Mouse (Mus musculus): ENCODE results near the gene Rad51b.

Rad51b gene

DNA sequence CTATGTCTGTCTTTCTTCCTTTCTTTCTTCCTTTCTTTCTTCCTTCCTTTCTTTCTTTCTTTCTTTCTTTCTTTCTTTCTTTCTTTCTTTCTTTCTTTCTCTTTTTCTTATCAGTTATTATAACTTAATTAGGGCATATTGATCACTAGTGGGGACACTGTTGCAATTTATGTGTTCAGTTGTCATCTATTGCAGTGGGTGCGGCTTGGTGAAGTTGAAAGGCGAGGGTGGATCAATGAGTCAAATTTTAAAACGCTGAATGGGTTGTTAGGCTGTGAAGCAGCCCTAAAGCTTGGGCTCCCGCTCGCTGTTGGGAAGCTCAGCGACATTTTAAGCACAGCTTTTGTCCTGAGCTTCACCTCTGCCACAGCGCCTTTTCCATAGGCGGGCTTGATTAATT is 139.0 kb downstream of the Rad51b start:
- no peak for DNase-seq (ENCODE audit: low spot score in 2 of 2)

- no peak for DNase-seq (ENCODE audit: low spot score in 2 of 2)
Observed at GRCm38 (mm10) chr12:79436892-79437291, 139.8 kb downstream of the Rad51b start.

GRCm38 (mm10) chr12:79437572-79437971 is 140.5 kb downstream of the Rad51b start:
- no peak for DNase-seq (ENCODE audit: low spot score in 2 of 2)

DNA sequence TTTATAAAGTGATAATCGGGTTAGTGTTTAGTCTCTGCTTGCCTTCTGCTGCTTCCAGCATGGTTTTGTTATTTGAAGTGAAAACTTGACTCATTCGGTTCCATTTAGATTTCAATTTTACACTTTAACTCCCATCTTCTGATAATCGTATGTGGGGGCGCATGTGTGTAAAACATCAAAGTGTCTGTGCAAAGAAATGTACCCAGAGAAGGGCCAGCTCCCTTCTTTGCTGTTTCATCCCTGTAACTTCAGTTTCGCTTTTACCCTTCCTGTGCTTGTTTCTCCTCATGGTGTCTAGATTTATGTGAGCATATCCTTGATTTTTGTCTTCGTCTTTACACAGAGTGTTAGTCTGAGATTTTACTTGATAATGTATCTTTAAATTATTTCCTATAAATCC is 142.9 kb downstream of the Rad51b start:
- DNase-seq (ENCODE audit: low spot score in 2 of 2), result no peak

DNA sequence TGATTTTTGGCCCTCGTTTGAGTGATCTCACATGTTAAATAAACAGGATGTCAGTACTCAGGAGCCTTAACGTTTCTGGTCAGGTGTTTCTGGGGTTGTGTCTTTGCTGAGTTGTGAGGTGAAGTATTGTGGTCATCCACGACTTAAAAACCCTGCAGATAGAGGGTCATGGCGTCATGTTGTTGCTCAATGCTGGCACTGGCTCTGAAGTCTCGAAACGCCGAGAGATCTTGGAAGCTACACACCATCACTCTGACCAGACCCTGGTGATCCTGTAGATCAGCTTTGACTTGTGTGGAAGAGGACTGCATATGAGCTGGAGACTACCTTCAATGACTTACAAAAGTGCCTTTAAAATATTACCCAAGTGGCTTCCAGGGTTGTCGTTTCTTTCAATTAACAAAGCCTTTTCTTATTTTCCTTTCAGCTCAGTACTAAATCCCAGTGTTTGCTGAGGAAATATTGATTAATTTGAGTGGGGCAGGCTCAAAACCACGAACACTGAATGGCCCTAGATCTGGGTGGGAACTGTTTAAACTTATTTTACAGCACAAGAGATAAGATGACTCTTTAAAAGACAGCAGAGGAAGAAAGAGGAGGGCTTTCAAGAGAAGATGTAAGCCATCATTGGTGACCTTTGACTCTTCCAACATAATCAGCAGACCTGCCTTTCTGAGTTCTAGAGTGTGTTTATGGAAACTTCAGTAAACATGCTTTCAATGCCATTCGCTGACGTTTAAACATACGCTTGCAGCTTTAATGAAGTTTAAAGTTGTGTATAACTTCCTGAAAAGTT is 144.3 kb downstream of the Rad51b start:
- DNase-seq (ENCODE audit: low spot score in 2 of 2), result no peak

GRCm38 (mm10) chr12:79442126-79442525 is 145.0 kb downstream of the Rad51b start:
- DNase-seq (ENCODE audit: low spot score in 2 of 2), result no peak

GRCm38 (mm10) chr12:79442836-79443390 is 145.8 kb downstream of the Rad51b start:
- no peak for DNase-seq (ENCODE audit: low spot score in 2 of 2)

GRCm38 (mm10) chr12:79444646-79445045 is 147.6 kb downstream of the Rad51b start:
- no peak for DNase-seq (ENCODE audit: low spot score in 2 of 2)

GRCm38 (mm10) chr12:79447039-79447438 is 150.0 kb downstream of the Rad51b start:
- DNase-seq (ENCODE audit: low spot score in 2 of 2), result no peak

DNA sequence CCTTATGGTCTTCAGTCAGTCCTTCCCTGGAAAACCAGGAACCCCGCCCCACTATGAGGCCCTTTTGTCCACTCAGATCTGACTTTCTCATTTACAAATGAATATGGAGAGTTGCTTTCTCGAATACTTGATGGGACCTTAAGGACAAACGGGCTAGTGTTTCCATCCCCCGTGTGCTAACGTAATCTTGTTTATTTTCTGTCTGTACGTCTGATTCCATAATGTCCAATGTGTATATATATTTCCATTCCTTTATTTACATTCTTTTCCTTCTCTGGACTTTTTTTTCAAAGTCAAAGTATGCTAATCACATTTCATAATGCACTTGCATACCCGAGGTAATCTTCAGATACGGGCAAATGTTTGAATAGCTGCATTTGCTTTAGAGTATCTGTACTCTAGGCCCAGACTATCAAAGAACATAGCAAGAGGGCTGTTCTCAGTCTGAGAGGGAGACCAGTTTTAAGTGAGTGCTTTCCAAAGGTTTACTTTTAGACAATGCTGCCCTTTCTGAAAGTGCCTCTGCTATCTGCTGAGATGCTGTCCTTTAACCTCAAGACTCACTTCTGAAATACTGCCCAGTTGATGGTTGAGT is 152.8 kb downstream of the Rad51b start:
- DNase-seq (ENCODE audit: low spot score in 2 of 2), result no peak

GRCm38 (mm10) chr12:79452882-79453281 is 155.8 kb downstream of the Rad51b start:
- no peak for DNase-seq (ENCODE audit: low spot score in 2 of 2)

DNA sequence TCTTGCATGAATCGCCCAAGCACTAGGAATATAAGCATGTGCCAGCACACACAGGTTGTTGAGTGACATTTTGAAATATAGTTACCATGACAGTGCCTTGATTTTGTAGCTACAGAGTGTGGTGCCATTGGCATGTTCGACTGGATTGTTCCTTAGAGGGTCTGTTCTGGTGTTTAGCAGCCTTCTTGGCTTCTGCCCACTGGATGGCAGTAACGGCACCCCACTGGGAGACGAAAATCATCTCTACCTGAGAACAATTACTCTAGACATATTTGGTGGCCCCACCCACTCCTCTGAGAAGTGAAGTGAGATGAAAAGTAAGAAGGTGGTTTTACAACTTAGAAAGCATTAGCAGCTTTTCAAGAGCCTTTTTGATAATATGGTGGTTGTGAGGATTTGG is 156.9 kb downstream of the Rad51b start:
- DNase-seq (ENCODE audit: low spot score in 2 of 2), result no peak

DNA sequence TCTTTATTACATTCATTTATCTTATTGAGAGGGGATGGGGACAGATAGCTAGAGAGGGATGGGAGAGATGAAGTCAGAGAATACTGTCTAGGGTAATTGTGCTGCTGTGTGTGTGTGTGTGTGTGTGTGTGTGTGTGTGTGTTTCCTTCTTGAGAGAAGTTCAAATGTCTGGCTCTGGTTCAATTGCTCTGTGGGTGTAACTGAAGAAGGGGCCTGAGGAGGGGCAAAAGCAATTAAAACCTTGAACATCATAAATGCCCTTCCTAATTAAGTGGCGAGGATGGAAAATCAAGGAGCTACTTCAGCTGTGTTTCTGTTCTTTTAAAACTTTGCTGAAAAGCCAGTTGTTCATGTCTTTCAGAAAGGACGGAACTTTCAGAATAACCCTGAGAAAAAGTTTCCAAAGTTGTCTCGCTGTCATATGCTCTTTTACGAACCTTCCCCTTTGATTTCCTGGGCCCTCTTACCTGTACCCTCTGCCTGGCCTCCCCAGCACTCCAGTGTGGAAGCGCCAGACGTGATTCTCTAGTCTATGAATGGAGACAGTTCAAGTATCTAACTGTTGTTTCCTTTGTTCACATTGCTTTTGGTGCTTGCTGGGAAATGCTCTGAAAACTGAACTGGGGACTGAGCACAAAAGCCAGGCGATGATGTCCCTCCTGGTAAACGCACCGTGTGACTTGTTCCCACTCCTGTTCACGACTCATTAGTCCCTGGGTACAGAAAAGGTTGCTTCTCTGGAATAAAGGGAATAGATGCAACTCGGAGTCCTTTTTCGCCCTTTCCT is 158.2 kb downstream of the Rad51b start:
- DNase-seq (ENCODE audit: low spot score in 2 of 2), result no peak

DNA sequence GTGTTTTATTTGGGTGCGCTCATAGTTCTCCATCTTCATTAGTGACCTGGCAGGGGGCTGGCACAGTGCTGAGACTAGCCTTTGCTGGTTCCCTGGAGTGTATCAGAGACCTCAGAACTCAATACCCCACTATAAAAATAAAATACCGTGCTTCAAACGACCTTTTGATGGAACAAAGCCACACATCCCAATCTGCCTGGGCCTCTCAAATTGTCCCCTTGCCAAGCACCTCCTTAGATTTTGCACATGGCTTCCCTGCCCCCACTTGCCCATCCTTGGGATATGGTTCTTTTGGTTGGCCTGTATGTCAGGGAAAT is 158.7 kb downstream of the Rad51b start:
- no peak for DNase-seq (ENCODE audit: low spot score in 2 of 2)

DNA sequence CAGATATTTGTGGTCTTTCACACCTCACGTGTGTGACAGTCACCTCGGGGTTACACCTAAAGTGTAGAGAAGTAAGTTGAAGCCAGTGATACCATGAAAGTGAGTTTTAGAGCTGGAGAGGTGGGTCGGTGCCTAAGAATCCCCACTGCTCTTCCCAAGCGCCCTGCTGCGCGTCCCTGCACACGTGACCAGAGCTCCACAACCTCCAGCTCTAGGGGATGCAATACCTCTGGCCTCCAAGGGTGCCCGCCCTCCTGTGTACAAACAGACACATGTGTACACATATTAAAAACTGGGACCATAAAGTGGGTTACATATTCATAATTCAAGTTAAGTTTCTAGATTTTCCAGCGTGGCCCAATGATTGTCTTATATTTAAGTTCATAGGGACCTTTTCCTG is 159.2 kb downstream of the Rad51b start:
- DNase-seq (ENCODE audit: low spot score in 2 of 2), result no peak

- DNase-seq (ENCODE audit: low spot score in 2 of 2), result no peak
Observed at GRCm38 (mm10) chr12:79463371-79463770, 166.3 kb downstream of the Rad51b start.

DNA sequence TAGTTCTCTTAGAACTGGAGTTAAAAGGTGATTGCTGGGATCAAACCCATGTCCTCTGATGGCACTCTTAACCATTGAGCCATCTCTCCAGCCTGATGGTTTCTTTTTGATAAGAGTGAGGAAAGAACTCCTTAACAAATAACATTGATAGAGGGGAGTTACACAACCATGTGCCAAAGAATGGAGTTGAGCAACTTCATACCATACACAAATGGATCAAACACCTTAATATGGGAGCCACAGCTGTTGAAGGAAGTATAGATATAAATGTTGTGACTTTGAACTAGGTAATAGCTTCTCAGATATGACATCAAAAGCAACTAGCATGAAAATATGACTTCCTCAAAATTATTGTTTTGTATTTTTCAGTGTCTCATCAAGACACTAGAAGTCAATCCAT is 173.0 kb downstream of the Rad51b start:
- no peak for DNase-seq (ENCODE audit: low spot score in 2 of 2)

- DNase-seq (ENCODE audit: low spot score in 2 of 2), result no peak
Observed at GRCm38 (mm10) chr12:79471868-79472267, 174.8 kb downstream of the Rad51b start.

DNA sequence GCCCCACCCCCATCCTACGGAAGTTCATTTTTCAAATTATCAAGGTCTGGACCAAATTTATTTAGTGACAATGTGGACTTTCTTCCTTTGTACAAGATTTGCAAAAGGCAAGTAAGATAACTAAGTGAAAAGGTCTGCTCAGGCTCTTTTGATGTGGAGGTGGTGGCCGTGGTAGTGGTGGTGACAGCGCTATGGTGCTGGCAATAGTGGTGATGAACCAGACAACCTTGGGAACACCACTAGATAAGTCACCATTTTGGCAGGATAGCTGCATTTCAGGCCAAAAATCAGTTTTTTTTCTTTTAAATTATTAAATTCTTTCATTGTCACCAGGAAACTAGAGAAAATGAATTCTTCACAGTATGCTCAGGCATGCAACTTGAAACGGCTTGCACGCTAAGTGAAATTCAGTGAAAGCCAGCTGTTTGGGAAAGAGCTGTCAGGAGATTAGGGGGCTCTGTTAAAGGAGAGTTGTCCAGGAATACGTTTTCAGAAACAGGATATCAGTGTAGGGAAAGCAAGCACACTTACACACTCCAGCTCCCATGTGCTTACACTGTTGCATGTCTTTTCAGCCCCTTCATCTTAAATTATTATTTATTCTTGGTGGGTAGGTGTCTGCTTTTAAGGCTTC is 179.4 kb downstream of the Rad51b start:
- no peak for DNase-seq (ENCODE audit: low spot score in 2 of 2)

DNA sequence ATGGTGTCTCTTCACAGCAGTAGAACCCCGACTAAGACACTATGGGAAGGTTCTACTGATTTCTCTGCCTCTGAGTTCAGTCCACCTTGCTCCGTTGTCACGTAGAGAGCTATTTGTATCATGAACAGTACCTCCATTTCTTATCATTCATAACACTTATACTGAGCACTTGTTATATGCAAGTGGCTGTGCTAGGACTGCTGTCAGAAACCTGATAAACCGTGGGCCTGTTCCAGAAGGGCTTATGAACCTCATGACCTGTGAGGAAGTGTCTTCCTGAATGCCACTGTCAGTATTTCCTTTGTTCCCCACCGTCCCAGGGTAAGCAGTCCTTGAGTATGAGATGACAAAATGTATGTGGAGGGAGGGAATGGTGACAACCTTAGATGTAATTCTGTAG is 181.7 kb downstream of the Rad51b start:
- no peak for DNase-seq (ENCODE audit: low spot score in 2 of 2)

DNA sequence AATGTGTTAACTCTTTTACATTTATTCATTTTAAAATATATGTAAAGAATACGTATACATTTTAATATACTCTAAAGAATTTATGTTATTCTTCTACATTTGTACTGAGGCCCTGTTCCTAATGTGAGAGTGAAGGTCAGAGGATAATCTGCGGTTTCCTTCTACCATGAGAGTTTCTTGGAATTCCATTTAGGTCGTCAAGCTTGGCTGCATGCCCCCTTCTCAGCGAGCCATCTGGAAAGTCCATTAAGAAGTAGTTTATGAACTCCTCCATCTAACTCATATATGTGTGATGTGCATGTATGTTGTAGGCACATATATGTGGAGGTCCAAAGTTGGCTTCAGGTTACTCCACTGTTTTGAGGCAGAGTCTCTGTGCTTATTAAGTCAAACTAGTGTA is 188.4 kb downstream of the Rad51b start:
- DNase-seq (ENCODE audit: low spot score in 2 of 2), result no peak

DNA sequence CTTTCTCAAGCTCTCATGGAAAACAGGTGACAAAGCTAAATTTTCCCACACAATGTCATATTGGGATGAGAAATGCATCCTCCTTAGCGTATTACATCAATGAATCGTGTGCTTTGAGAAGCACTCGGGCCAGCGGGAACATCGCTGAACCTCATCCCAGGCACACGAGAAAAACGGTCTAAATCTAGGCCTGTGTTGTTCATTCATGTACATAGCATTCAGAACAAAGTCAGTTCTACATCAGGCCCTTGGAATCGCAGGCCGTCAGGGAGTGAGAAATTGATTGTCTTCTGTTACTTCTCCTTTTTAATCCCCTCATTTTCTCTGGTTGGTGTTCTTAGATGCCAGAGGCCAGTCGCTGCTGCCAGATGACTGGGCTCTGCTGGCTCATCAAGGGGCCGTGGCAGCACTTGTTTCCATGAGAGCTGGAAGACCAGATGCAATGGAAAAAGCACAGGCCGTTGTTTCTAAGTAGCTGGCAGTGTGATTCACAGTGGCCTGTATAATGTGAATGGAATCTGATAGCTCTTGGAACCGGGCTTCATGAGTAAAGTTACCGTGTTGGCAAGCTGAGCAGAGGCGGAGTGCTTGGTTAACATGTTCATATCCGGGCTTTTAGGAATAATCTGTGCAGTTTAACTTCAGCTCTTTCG is 191.6 kb downstream of the Rad51b start:
- DNase-seq (ENCODE audit: low spot score in 2 of 2), result no peak
